Comparison of ENCODE assay signal across 12 mouse cellular contexts in the genomic region with DNA sequence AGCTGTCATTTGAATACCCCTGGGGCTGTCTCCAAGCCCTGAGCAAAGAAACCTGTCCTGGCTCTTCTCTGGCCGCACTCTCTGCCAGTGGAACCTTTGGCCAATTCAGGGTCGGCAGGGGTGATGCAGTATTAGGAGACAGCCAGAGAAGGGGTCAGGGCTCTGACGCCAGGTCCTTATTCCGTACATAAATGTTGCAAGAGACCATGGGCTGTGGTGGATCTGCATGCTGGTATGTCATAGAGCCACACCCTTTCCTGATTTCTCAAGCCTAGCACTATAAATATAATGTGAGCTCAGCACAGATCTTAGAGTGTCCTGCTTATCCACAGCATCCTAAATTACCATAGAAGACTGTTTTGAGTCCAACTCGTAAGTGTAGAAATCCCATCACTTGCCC.
A peak's percentile ranks its signal among the peaks of the same experiment; 100 is the strongest.
DNase-seq lines count a peak whose midpoint lies in the region; ATAC-seq and TF ChIP-seq lines count a peak whose summit lies in the region.
"Had no signal": no experiment of that assay in that cellular context is flagged by ENCODE, and none has a peak within 500 bp of the region (broad histone marks: within the 10 kb centered on the region; RNA-seq: fewer than 3 reads in every experiment).

No protein-coding gene starts in this region.

- no peak overlapping the region for H3K9ac ChIP-seq in hindbrain, embryonic 14.5 days
- no peak overlapping the region for H3K9ac ChIP-seq in hindbrain, embryonic 16.5 days (ENCODE audit: low read depth, low read length)
- H3K9ac ChIP-seq in embryonic facial prominence, embryonic 15.5 days, result no peak overlapping the region; the same call in 1 of the 2 replicates
- H3K9ac ChIP-seq: embryonic facial prominence, embryonic 12.5 days; neural tube, embryonic 13.5 days had no signal

- no peak for TF ChIP-seq POLR2A in bone marrow macrophage, adult 2 months (IDR thresholded peaks at IDR 0.05; ENCODE audit: borderline replicate concordance, low read depth, low read length)

- no peak for ATAC-seq in hindbrain, embryonic 14.5 days (ENCODE audit: low FRiP score)
- no peak for ATAC-seq in hindbrain, embryonic 16.5 days
- ATAC-seq in embryonic facial prominence, embryonic 15.5 days (ENCODE audit: insufficient number of reproducible peaks, low FRiP score, low TSS enrichment, low read depth), result no peak
- ATAC-seq in megakaryocyte, adult 5-6 weeks (ENCODE audit: poor library complexity, severe bottlenecking), result peak; percentile 84

- peak overlapping the region; percentile 35; the same call in 1 of the 2 replicates for H3K27ac ChIP-seq in hindbrain, embryonic 14.5 days
- no peak overlapping the region for H3K27ac ChIP-seq in hindbrain, embryonic 16.5 days (ENCODE audit: low read depth, low read length)
- peak overlapping the region; percentile 83 for H3K27ac ChIP-seq in bone marrow macrophage, adult 2 months (ENCODE audit: insufficient read depth, low read depth, low read length)
- H3K27ac ChIP-seq in embryonic facial prominence, embryonic 15.5 days (replicated peaks), result peak overlapping the region; percentile 71
- H3K27ac ChIP-seq: embryonic facial prominence, embryonic 12.5 days; neural tube, embryonic 13.5 days had no signal

- no peaks in the 10 kb centered on the region for H3K36me3 ChIP-seq in hindbrain, embryonic 14.5 days (replicated peaks; ENCODE audit: control insufficient read depth, insufficient read depth)
- no peaks in the 10 kb centered on the region for H3K36me3 ChIP-seq in hindbrain, embryonic 16.5 days (ENCODE audit: control insufficient read depth, insufficient read depth, low read length)
- H3K36me3 ChIP-seq in embryonic facial prominence, embryonic 15.5 days, result no peaks in the 10 kb centered on the region
- H3K36me3 ChIP-seq: embryonic facial prominence, embryonic 12.5 days; G1E; neural tube, embryonic 13.5 days had no signal

- H3K4me1 ChIP-seq in hindbrain, embryonic 14.5 days (replicated peaks; ENCODE audit: control insufficient read depth, insufficient read depth, low read length), result peaks cover 9% of the 10 kb centered on the region
- H3K4me1 ChIP-seq in hindbrain, embryonic 16.5 days (ENCODE audit: control insufficient read depth, insufficient read depth, low read depth, low read length), result peaks cover 5% of the 10 kb centered on the region; the same call in 1 of the 2 replicates
- peaks cover 66% of the 10 kb centered on the region for H3K4me1 ChIP-seq in bone marrow macrophage, adult 2 months (ENCODE audit: control insufficient read depth, insufficient read depth, low read length)
- H3K4me1 ChIP-seq in embryonic facial prominence, embryonic 15.5 days, result peaks cover 19% of the 10 kb centered on the region
- H3K4me1 ChIP-seq: embryonic facial prominence, embryonic 12.5 days had no signal

- H3K4me2 ChIP-seq in hindbrain, embryonic 14.5 days (replicated peaks), result no peak overlapping the region
- no peak overlapping the region for H3K4me2 ChIP-seq in hindbrain, embryonic 16.5 days (ENCODE audit: low read length)
- 0 out of 2 replicates have a peak overlapping the region, but pooled peaks have one; percentile 1 for H3K4me2 ChIP-seq in embryonic facial prominence, embryonic 15.5 days (replicated peaks)
- H3K4me2 ChIP-seq: embryonic facial prominence, embryonic 12.5 days; neural tube, embryonic 13.5 days had no signal

- no peaks in the 10 kb centered on the region for H3K9me3 ChIP-seq in hindbrain, embryonic 14.5 days (ENCODE audit: control insufficient read depth, low read length)
- H3K9me3 ChIP-seq in hindbrain, embryonic 16.5 days (ENCODE audit: control insufficient read depth, low read length), result no peaks in the 10 kb centered on the region
- no peaks in the 10 kb centered on the region for H3K9me3 ChIP-seq in embryonic facial prominence, embryonic 15.5 days (replicated peaks)
- H3K9me3 ChIP-seq: embryonic facial prominence, embryonic 12.5 days; neural tube, embryonic 13.5 days had no signal

- TF ChIP-seq CTCF in bone marrow macrophage, adult 2 months (IDR thresholded peaks at IDR 0.05; ENCODE audit: low read depth, low read length), result no peak

- 80% methylated on average over 5 of the region's 5 CpGs for WGBS in hindbrain, embryonic 14.5 days
- 77% methylated on average over 5 of the region's 5 CpGs for WGBS in hindbrain, embryonic 16.5 days
- 65% methylated on average over 5 of the region's 5 CpGs for WGBS in embryonic facial prominence, embryonic 15.5 days

- H3K4me3 ChIP-seq in hindbrain, embryonic 14.5 days (replicated peaks; ENCODE audit: low read length), result no peak overlapping the region
- no peak overlapping the region for H3K4me3 ChIP-seq in hindbrain, embryonic 16.5 days (ENCODE audit: low read length)
- H3K4me3 ChIP-seq in bone marrow macrophage, adult 2 months (ENCODE audit: insufficient read depth, low read length), result no peak overlapping the region
- H3K4me3 ChIP-seq in embryonic facial prominence, embryonic 15.5 days (replicated peaks), result no peak overlapping the region
- H3K4me3 ChIP-seq: embryonic facial prominence, embryonic 12.5 days; neural tube, embryonic 13.5 days had no signal

- no peak for DNase-seq in hindbrain, embryonic 14.5 days (ENCODE audit: low spot score)
- no peak for DNase-seq in Muller cell, postnatal 12 days (ENCODE audit: inconsistent ontology term)
- no peak for DNase-seq in adrenal gland, postnatal 36 days
- DNase-seq: cerebellum, adult 11-12 months; kidney, adult 18-20 months had no signal

- H3K27me3 ChIP-seq in hindbrain, embryonic 14.5 days (ENCODE audit: control insufficient read depth, insufficient read depth, low read length), result no peaks in the 10 kb centered on the region
- H3K27me3 ChIP-seq in hindbrain, embryonic 16.5 days (replicated peaks; ENCODE audit: control insufficient read depth, insufficient read depth, low read length), result no peaks in the 10 kb centered on the region
- H3K27me3 ChIP-seq in embryonic facial prominence, embryonic 15.5 days, result no peaks in the 10 kb centered on the region
- H3K27me3 ChIP-seq: embryonic facial prominence, embryonic 12.5 days; neural tube, embryonic 13.5 days had no signal
